Mouse (Mus musculus) common myeloid progenitor, adult 5-6 weeks (primary cell): ENCODE results near the gene Rnf220. TPM values are rescaled to one million over a fixed set of nuclear protein-coding genes. Genes with fewer than 3 reads are reported as not detected.

Source experiments
- ATAC-seq: replicated peaks from 2 replicates; pipeline ENCODE4 v1.8.0; 2016; ENCODE audit warnings: low read depth, mild to moderate bottlenecking, moderate TSS enrichment, inconsistent platforms; ENCODE audit not compliant: poor library complexity, severe bottlenecking
- total RNA-seq: library from RNA; stranded (forward); fragments of 200-1000, 187-1606 nt; gene quantifications from 2 replicates; pipeline ENCODE4 v1.2.3, GENCODE M21; 2017

The Rnf220 gene
- total RNA-seq, 1 experiment from 2014 or later: 86.4 TPM

DNA sequence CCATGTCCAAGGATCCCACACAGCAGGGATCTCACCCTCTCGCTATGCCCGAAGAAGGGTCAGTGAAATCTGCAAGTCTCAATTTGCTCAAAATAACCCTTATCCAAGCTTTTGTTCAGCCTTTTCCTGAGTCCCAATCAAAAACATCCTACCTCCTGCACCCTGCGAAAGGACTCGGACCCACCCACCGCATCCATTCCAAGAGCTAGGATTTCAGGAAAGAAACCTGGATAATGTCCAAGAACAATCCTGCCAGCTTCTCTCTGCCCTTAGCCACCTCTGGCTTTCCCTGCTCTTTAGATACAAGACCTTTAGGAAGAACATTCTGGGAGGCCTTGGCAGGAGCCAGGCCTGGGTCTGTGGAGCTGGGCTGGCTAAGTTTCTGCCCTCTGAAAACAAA, 144.8 kb downstream of the Rnf220 start:
- ATAC-seq: no peak

DNA sequence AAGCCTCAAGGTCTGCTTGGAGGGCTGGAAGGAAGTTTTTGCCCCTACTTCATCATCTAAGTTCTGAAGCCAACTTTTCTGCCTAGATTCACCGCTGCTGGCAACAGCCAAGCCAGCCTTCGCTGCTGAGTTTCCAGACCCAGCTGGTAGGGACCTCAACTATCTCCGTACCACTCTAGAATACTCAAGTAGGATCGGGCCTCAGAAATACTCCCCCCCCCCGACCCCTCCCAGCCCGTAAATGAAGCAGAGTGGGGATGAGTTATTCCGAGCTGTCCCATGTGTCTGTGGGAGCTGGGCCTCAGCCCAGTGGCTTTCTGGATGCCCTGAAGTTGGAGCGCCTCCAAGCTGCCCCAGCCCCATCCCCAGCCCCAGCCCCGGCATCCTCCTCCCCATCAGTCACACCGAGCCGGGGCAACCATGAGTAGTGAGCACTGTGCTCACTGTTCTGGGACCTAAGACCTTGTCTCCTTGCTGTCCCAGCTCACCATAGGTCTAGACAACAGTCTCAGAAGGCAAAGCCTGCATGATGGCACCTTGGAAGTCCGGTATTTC, 146.6 kb downstream of the Rnf220 start:
- ATAC-seq: no peak

DNA sequence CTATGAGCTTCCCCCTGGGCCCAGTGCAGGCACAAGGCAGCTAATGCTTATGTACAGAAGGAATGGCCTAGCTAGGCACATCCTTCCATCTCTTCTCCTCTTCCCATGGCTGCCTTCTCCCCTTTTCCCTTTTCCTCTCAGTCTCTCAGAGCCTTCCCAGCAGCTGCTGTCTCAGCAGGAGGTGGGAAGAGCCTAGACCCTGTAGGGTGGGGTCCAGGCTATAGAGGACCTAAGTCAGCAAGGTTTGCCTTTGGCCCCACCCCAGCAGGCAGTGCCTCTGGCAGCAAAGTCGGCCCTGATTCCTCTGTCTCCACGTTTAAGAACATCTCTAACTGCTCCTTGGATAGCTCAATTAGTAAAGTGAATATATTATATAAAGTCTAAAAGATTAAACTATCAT, 147.5 kb downstream of the Rnf220 start:
- ATAC-seq: no peak

DNA sequence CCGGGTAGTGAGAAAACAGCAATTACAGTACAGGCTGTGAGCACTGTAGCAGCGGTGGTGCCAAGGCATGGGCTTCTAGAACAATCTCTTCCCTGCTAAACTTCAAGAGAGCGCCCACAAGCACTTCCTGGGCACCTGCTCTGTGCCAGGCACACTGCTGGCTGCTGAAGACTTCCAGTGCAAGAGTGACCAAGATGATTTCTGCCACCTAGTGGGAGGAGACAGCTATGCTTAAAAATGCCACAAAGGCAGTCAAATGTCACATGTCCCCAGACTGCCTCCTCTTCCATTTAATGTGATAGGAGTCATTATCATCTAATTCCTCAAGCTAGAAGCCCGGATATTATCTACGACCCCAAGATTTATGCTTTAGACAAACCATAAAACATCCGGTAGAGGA, 150.8 kb downstream of the Rnf220 start:
- ATAC-seq: peak; percentile 80

DNA sequence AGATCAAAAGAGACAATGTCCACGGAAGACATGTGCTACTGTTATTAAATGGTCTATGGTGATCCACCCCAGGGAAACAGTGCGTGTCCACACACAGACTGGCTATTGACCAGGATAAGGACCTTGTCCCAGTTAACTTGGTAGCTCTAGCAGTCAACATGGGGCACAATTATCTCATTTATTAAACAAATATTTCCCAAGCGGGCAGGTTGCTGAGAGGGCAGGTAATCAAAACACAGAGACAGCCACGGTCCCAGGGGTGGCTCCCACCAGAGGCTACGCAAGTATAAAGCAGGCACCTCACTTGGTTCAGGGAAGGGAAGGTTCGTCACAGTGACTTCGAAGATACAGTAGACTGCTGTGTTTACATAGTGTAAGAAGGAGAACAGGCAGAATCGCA, 153.5 kb downstream of the Rnf220 start:
- ATAC-seq: no peak

DNA sequence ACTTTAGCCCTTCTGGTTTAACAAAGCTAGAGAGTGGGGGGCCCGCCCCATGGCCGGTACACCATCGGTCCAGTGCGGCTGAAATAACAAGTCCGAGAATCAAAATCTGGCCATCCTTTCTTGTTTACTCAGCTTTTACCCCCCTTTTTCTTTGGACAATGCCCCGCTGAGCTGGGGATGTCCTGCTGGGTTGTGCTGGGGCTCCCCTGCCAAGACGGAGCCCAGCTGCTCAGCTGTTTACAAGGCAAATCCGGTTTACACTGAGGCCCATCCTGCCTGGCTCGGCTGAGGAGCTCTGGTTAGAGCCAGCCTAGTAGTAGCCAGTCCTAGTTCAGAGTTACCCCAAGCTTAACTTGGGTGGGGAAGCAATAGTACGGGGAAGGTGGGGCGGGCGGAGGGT, 154.1 kb downstream of the Rnf220 start:
- no peak for ATAC-seq

DNA sequence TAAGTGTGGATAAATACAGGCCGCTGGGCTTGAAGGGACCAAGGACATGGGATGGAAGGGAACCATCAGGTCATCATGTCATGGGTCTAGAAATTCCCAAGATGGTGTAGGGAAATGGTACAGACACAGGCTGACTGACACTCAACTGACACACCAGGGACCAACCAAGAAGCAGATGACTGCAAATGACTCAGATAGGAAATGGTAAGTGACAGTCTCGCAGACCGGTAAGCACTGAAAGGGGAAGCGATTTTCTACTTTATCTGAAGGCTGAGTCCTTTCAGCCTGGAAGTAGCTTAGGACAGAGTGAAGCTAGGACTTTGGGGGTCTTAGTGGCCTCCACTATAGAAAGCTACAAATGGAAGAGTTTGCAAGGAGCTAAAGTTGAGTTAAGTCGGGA, 155.6 kb downstream of the Rnf220 start:
- ATAC-seq: peak; percentile 43

DNA sequence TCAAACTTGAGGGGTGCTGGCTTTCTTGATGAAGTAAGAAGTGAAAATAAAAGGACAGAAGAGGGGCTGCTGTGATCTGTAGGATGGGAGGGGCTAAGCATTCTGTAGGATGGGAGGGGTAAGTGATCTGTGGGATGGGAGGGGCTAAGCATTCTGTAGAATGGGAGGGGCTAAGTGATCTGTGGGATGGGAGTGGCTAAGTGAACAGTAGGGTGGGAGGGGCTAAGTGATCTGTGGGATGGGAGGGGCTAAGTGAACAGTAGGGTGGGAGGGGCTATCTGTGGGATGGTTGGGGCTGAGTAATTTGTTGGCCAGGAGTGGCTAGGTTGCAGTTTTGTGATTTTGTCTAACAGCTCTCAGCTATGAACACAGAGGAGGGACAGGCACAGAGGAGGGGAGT, 157.1 kb downstream of the Rnf220 start:
- ATAC-seq: peak; percentile 40; the same call in 1 of the 2 replicates

DNA sequence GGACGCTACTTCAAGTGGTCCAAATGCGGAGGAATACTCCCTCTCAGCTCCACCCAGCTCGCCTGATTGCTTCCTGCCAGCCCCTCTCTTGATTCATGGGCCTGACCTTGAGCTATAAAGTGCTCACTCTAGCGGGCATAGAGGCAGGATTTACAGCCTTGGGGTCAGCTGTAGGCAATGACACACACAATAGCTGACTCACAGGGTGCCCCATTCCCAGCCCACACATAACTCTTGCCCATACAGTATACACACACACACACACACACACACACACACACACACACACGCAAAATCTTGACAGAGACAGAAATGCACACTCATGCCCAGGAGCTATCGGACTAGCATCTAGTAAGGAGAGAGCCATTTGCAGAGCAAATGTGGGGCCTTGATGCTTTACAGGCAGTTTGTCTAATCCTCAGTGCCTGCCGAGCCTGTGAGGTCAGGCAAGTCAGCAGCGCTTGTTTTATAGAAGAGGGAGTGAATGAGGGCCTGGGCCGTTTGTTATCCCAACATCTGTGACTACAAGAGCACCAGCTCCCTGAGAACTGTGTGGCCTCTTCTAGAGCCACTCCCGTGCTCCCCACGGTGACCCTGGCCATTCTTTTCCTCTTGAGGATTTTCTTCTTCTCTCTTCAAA, 165.9 kb downstream of the Rnf220 start:
- no peak for ATAC-seq

DNA sequence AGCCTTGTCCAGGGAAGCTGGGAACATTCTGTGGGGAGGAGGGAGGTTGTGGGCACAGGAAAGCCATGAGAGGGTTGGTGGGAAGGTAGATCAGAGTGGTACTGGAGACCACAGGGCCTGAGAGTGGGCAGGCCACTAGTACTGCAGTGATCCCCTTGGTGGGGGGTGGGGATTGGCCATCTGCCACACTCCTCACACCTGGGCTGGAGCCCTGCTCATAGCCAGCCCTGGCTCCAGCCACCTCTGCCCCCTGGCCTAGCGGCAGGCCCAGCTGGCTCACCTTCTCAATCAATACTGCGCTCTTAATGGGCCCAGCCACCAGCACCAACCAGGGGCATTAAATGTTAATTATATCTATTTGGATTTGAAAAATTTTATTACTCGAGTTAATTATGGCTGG, 166.7 kb downstream of the Rnf220 start:
- ATAC-seq: no peak

DNA sequence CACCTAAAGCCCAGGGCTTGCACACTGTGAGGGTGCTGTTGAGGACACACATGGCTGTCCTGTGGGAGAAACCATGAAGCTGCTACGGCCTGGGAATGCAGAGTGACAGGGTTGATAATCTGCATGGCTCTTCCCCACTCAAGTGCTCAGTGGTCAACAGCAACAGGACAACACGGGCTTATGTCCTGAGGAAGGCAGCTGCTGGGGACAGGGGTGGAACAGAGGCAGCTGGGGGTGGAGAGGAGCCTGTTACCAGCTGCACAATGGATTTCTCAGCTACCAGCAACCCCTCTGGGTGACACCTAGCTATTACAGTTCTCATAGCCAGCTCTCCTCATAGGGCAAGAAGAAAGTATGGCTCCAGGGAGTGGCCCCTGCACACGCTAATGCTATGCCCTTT, 169.9 kb downstream of the Rnf220 start:
- no peak for ATAC-seq

DNA sequence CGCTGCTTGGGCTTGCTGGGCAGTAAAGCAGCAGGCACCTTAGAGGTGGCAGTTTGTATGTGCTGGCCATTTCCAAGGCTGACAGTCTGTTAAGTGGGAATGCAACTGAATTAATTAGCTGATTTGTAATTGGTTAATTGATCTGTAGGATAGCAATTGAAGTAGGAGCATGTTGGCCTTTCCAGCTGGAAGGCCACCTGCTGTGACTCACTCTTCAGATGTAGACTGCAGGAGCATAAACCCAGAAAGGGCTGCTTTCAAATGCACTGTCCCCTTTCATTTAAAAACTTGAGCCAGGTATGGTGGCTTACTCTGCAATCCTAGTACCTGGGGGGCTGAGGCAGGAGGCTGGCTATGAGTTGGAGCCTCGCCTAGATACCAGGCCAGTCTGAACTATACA, 171.8 kb downstream of the Rnf220 start:
- ATAC-seq: no peak

DNA sequence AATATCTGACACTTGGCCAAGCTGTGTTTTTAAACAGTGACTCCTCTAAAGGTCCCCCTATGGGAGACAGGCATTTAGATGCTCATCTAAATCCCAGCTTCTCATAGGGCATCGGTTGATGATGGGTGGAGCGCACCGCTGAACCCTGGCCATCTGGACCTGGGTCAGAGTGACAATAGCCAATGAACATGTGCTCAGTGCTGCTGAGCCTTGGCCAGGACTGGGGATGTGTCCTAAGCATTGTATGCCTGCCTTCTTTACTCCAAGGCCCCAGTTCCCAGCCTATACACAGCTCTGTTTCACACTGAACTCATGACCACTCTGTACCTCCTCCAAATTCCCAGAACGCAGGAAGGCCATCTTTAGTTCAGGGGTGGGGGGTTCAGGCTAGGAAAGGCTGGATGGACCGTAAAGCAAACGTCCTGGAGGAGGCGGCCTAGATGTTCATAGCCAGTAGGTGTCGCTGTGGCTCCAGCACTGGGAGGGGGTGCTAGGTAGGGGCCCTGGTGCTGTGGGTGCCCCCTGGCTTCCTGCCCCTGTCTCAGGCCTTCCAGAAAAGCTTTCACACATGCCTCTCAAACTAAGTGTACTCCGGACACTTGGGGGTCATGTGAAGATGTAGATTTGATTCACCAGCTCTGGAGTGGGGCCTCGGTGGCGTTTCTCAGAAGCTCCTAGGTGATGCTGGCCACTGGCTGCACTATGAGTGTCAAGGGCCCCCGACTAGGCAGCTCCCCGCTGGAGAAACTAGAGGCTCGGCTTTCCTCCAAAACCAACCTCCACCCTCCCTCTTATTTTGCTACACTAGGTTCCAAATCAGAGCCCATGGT, 173.1 kb downstream of the Rnf220 start:
- peak; percentile 75 for ATAC-seq

DNA sequence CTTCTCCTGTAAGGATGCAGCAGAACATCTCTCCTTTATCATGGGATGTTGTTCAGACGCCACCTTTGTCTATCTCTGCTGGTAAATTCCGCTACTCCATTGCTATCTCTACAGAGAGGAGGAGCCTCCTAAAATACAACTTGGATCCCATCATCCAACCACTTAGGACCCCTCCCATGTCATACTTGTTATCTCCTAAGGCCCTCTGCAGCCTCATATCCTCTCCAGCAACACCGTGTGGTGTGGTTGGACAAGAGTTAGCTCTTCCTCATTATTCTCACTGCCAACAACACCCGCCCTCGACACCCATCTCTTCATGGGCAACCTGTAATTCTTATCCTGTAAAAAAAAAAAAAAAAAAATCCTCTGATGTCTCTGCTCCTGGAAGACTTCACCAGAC, 175.8 kb downstream of the Rnf220 start:
- ATAC-seq: peak; percentile 30; the same call in 1 of the 2 replicates

DNA sequence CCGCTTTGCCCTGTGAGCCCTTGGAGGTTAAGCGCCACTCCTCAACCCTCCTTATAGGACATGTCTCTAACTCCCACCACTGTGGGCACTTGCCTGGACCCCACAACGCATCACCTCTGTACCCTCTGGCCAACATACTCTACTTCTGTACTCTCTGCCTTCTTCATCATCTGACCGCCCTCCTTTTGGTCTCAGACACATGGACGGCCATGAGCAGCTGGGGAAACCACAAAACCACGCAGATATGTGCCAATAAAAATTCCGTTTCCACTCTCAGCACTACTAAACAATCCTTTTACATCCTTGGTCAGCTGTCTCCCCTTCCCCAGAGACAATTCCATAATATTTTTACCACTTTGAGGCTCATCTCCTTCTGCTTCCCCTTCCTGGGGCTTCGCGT, 178.3 kb downstream of the Rnf220 start:
- ATAC-seq: peak; percentile 20; the same call in 1 of the 2 replicates

DNA sequence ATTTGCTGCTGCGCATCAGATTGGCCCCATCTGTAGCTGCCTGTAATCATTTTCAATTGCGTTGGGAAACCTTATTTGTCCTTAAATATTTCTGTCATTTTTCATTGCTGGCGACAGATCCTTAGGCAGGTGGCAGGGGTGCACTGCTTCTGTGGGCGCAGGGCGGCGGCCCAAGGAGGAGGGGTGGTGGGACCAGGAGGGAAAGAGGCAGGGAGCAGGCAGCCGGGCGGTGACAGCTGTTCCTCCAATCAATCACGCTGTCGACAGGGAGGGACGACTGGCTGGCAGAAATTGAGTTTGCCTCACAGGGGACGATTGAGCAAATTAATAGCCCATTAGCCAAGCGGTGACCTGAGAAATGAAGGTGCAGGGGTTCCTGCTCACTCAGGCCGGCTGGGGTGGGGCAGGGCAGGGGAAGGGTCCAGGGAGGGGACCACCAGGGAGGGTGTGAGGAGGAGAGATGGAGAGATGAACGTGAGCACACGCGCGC, 179.1 kb downstream of the Rnf220 start:
- ATAC-seq: no peak

DNA sequence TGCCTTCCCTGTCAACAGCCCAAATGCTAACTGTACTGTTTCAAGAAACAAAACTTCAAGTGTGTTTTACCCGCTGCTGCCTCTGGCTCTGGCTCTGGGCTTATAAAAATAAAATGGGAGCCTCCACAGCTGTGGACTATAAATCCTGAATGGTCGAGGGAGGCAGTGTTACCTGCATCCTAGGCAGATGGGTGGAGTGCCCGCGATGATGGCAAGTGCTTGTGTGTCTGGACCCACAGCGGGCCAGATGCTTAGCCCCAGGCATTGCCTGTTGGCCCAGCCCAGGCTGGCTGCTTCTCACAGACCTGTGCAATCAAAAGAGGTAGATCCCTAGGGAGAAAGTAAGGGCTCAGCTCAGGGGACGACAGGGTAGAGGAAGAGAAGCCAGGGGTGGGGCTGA, 180.1 kb downstream of the Rnf220 start:
- ATAC-seq: no peak

DNA sequence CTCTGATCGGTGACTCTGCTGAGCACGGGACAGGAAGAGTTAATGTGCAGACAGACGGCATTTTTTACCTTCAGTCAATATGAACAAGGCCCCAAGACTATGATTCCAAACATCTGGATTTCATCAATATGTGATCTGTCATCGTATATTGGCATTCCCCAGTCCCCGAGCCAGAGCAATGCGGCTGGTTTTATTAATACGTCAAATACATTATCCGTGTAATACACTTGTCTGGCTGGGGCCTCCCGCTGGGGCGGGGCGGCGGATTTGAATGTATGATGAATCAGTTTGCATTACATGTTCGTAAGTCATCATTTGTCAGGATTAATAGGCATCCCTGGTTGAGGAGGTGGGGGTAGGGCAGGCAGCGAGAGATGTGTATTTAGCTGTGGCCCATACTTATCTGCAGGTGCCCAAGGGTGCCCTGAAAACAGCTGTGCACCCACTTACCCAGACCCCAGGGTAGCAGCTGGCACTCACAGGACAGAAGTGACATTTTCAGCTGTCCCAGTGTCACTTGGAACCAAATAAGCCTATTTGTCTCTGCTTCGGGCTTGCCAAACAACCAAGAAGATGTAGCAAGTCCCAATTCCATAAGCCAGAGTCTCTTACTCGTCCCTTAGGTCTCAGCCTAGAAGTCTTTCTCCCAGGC, 181.9 kb downstream of the Rnf220 start:
- no peak for ATAC-seq

DNA sequence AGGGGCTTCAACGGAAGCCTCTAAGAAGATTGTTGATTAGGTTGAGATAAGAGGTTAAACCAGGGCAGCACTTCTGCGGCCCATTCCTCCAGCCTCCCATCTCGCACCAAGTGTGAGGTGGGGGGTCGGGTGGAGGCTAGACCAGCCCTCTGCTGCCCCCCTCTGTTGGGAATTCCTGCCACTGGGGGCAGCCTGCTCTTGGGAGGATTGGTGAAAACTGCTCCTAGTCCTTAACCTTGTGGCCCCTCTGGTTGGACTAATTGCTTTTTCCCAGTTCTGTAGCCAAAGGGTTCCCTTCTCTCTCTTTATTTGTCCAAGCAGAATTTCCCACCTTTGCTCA, 183.8 kb downstream of the Rnf220 start:
- ATAC-seq: no peak

DNA sequence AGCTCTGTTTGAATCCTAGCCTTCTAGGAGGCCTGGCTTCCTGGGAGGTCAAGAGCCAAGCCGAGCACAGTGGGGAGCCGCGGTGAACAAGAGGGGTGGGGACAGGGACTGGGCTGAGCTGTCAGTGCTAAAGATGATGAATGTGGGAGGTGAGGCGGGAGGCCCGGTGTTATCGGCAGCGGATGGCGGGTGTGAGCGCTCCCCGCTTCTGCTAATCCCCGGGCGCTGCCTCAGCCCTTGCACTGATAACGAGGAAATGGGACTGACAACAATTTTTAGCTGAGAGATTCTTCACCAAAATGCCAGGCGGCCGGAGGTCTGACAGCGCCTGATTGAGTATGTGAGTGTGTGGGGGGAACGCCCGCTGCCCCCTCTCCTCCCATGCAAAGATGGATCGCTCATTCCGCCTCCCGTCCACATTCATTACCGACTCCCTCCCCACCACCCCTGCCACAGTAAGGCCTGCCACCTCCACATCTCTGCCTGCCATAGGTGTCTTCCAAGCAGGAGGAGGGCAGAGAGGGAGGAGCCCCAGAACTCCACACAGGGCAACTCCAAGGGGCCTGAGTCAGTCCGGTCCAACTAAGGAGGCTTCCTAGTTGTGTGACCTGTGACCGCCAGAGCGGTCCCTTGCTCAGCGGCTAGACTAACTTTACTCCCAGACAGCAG, 184.3 kb downstream of the Rnf220 start:
- peak; percentile 64 for ATAC-seq
